Mouse (Mus musculus): ENCODE measurements around the gene Auts2.

The Auts2 gene

DNA sequence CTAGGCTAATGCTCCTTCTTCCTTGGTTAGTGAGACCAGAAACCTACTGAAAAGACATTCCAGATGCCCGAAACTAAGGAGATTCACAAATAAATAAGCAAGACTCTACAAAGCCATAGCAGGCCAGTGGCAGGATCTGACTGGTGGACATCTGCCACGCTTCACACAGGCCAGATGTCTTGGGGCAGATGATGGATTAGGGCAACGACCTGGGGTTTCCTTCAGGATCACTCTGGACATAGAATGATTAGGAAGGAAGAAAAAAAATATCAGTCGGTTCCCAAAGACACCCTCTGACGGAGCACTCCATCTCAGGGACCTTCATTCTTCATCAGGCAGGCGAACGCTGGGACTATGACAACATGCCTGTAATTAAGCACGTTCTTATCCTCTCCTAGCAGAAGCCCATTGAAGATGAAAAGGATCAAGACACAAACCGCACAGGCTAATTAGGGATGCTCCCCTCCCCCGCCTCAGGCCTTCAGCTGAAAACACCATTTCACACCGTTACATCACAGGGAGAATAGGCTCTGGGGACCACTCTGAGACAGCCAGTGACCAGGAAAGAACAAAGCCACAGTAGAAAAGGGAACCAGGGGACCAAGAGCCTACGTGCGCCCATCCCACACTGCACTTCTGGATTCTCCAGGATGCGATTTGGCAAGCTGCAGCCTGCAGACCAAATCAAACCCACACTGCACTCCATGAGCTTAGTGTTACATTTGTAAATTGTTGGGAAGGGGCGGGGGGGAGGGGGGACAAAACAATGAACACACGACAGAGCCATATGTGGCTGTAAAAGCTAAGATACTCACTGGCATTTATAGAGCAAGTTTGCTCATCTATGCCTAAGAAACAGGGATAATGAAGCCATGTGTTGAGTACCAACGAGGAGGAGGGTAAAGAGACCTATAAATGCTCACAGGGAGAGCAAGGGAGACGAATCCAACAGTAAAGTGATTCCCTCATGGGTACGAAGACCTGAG, 710.0 kb downstream of the Auts2 start:
- DNase-seq (ENCODE audit: low read depth) = no peak

DNA sequence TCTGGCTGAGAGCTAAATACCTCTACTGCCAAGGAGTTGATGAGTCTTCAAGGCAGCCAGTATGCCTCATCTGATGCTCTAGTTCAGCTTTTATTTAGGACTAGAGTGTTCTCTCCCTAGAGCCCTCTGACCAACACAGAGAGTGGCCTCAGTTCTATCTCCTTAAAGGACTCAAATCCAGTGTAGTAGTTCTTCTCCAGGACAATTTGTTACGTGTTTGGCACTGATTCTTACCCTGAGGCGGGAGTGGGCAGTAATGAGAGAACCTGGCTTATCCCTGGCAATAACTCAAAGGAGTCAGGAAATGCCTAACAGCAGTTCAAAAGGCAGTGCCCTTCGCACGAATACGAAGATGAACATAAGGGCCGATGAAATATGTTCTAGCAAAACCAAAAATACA, 713.0 kb downstream of the Auts2 start:
- DNase-seq (ENCODE audit: low read depth) = no peak

- DNase-seq (ENCODE audit: low read depth) = no peak
Measured at GRCm38 (mm10) chr5:131829248-131829647, 713.9 kb downstream of the Auts2 start.

DNA sequence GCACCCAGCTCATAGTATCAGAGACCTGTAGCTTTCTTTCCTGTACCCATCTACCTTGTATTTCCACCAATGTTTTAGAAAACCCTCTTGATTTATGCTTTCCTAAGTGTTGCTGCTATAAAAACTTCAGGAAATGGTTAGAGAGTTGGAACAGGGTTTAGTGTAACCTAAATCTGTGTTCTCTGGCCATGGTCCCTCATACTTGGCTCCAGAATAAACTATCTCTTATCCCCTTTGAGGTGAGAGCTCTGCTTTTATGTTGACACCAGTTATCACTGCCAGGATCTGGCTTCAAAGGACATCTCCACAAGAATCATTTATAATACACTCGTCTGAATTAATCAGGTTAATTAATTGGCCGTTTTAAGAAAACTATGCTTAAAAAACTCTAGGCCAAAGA, 714.5 kb downstream of the Auts2 start:
- DNase-seq (ENCODE audit: low read depth) = no peak

DNA sequence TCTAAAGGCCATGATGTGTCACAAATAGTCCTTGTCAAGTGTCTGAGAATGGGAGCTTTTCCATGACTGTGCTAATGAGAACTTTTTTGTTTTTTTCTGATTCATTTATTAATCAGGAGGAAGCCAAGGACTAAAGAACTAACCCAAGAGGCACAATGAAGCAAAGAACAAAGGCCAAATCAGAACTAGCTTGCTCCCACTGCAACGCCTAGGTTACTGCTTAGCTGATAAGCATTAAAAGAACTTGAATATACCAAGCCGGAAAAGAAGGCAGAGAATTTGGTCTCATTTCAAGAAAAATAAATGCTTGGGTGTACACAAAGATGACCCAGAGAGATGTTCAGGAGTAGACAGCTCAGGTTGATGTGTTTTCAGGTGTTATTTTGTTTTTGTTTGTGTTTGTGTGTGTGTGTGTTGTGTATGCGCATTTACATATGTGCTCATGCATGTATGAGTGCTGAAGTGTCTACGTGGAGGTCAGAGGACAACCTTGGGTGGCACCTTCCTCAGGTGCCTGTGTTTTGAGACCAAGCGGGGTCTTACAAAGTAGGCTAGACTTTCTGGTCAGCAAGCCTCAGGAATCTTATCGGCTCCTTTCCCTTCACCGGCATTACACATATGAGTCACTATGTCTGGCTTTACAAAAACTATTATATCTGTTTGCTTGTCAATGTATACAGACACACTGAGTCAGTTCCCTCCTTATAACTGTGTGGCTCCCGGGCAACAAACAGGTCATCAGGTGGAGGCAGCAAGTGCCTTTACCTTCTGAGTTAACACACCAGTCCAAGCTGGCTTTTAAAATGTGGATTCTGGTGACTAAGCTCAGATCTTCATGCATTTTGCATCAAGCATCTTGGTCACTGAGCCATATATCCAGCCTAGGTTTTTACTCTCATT, 716.5 kb downstream of the Auts2 start:
- DNase-seq (ENCODE audit: low read depth) = no peak

GRCm38 (mm10) chr5:131825421-131825820, 717.7 kb downstream of the Auts2 start:
- DNase-seq (ENCODE audit: low read depth) = no peak

- no peak for DNase-seq (ENCODE audit: low read depth)
Measured at GRCm38 (mm10) chr5:131824197-131824991, 718.8 kb downstream of the Auts2 start.

GRCm38 (mm10) chr5:131821461-131821860, 721.7 kb downstream of the Auts2 start:
- DNase-seq (ENCODE audit: low read depth) = no peak

GRCm38 (mm10) chr5:131819251-131819691, 723.9 kb downstream of the Auts2 start:
- DNase-seq (ENCODE audit: low read depth) = no peak

GRCm38 (mm10) chr5:131815498-131815897, 727.6 kb downstream of the Auts2 start:
- DNase-seq (ENCODE audit: low read depth) = no peak

DNA sequence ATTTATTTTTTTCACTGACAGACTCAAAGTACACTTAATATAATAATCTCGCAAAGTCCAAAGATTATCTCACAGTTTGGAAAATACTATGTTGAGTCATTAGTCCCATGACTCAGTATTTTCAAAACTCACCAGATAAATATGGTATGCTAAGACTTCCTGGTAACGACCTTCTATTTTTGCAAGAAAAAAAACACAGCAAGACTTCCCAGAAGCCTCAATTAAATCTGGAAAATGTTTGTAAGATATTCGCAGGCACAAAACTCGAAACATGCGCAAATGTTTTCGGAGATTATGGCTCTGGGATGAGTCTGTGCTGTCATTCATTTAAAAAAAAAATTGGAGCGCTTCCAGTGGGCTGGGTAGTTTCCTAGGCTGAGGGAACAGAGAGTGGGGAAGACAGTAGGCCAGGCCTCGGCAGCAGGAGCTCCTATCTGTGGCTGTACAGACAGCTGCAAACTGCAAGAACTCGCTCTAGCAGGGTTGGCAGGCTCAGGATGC, 728.6 kb downstream of the Auts2 start:
- DNase-seq (ENCODE audit: low read depth) = peak; percentile 58

DNA sequence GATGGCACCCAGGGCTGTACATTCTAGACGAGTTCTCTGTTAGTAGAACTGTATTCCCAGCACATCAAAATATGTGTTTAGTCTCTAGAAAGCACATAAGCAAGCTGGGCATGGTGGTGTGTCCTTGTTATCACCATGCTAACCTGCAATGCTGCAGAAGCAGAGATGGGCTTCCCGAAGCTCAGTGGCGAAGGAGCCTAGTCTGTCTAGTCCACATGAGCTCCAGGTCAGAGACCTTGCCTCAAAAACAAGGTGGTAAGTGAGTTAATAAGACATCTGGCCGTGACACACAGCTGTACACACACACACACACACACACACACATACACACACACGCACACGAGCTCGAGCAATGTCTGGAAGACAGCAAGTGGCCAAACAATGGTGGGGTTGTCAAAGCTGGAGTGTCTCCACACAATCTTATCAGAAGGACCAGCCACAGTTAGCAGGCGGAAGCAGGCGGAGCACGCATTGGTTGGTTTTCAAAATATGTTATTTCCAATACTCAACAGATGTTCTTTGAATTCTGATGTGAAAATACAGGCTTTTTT, 729.1 kb downstream of the Auts2 start:
- peak; percentile 45 for DNase-seq (ENCODE audit: low read depth)

DNA sequence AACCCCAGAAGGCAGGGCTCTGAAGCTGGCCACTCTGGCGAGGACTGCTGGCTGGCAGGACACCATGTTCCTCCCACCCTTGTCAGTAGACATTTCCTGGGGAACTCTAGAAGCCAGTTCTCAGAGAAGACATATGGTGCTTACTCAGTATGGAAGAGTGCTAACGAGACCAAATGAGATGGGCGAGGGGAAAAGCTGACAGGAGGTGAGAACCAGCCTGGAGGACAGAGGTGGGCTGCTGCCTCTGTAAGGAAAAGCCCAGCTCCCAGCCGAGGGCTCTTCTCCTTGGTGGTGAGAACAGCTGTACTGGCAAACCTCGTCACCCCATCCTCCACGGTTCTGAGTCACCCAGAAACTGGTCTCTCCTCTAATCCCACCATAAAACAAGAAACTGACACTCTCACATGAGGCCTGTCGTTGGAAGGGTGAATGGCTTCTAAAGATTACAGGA, 729.8 kb downstream of the Auts2 start:
- no peak for DNase-seq (ENCODE audit: low read depth)

DNA sequence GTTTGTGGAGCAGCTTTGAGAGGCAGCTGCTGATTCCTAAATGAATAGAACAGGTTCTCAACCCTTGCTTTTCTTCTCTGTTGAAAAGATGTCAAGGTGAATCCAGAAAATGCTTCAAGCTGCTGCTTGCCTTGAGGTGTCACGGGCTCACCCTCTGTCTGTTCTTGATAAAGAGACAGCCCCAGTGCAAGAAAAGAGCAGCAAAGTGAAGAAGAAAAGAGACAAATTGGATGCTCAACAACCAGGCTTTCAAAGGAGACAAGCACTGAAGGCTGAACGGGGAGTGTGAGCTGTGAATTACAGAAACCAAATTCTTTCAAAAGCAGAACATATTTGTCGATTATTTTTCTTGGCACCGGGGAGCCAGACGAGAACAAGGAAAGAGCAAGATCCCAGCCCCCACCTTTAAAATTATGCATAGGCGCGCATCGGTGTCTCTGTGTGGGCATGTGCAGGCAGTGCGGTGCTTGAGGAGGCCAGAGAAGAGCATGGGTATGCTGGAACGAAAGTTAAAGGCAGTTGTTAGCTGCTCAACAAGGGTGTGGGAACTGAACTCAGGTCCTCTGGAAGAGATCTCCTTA, 730.6 kb downstream of the Auts2 start:
- DNase-seq (ENCODE audit: low read depth) = no peak

DNA sequence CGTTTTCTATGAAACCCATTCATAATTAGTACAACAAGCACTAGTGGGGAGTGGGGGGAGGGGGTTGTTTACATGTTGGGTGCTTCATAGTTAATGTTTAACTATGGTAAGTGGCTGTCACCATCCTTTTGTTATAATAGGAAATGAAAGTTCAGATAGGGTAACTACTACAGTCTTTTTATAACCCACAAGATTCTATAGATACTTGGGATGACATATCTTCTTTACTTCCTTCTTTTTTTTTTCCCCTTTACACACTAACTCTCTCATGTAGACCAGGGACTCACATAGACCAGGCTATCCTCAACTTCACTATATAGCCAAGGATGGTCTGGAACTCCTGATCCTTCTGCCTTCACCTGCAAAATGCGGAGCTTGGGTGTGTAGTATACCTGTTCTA, 736.8 kb downstream of the Auts2 start:
- no peak for DNase-seq (ENCODE audit: low read depth)

DNA sequence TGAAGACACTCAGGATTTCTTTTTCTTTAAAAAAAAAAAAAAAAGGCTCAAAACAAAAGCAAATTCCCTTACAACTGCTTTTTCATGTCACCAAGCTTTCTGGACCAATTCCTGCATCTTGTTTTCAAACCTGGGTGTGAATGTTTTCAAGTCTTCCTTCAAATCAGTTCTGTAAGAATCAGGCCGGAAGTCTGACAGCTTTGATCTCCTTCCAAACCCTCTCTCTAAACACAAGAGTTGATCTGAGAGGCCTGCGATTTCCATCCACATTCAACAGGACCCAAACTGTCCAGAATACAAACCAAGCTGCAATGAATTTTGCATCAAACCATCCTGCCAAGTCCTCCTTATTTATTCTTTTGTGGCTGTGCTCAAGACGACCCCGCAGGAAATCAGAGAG, 737.9 kb downstream of the Auts2 start:
- DNase-seq (ENCODE audit: low read depth) = no peak

DNA sequence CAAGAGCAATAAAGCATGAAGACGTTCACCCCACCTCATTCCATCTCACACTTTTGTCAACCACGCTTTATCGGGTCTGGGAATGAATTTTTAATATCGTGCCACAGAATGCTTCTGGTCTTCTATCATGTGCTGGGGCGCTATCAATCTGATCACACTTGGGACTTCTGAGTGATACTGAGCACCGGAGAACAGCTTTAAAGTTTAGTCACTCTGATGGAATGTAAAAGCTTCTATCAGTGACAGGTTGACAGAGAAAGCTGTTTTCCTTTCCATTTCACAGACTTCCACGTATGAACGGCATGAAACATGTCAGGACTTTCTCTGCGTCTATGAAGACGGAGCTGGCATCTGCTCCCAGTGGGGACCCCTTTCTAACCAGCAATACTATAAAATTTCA, 739.5 kb downstream of the Auts2 start:
- no peak for DNase-seq (ENCODE audit: low read depth)

DNA sequence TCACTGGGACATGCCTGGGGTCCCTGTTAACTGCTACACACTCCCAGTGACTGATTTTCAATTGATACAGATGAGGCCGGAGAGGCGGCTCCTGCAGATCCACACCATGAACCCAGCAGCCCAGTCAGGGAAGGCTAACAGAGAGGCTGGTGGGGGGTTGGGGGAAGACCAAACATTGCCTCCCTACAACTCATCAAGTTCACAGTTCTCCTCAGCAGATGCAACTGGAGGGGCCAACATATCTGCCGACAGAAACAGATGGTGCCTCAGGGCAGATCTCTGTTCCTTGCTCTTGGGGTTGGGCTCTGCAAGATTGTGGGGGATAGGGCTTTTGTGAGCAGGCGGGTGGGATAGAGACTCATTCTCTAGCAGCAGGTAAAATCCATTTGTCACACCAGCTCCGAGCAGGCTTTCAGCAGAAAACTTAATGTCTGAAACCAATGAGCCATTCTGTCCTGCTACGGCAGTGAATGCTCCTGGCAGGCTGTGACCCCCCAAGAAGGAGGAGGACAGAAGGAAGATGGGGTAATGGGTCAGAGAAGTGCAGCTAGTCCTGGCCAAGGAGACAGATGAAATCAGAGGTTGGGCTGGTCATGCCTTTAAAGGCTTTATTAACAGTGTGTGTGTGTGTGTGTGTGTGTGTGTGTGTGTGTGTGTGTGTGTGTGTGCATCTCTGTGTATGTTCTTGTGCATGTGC, 740.7 kb downstream of the Auts2 start:
- DNase-seq (ENCODE audit: low read depth) = no peak

DNA sequence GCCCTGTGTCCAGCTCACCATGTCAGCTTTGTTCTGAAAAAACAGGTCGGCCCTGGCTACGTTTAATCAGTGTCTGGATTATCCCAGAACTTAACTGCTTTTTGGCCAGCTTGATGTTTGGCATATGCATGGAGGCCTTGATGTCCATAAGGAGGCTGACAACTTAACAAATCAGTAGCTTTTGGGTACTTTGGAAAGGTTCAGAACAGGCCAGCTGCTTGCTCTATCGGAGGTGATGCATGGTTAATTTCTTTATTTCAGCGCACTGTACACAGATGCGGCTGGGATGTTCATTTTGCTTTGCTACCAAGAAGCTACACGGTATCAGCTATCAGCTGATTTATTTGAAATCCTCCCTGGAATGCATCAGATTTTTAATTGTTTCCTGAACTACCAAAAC, 741.2 kb downstream of the Auts2 start:
- no peak for DNase-seq (ENCODE audit: low read depth)

GRCm38 (mm10) chr5:131798373-131798772, 744.8 kb downstream of the Auts2 start:
- DNase-seq (ENCODE audit: low read depth) = no peak

Measured in c-Kit-positive CD71-positive TER-119-negative erythroid progenitor cells, embryonic 14.5 days (primary cell).